Mouse (Mus musculus): ENCODE measurements around the gene D030056L22Rik. TPM values are rescaled to one million over a fixed set of nuclear protein-coding genes. Genes with fewer than 3 reads are reported as not detected.

The D030056L22Rik gene
- 45.0 and 46.0 TPM in 2 replicates for polyA plus RNA-seq (2015; fragmentation: Nextera tagmentation; extraction: Ambion mirVana)

DNA sequence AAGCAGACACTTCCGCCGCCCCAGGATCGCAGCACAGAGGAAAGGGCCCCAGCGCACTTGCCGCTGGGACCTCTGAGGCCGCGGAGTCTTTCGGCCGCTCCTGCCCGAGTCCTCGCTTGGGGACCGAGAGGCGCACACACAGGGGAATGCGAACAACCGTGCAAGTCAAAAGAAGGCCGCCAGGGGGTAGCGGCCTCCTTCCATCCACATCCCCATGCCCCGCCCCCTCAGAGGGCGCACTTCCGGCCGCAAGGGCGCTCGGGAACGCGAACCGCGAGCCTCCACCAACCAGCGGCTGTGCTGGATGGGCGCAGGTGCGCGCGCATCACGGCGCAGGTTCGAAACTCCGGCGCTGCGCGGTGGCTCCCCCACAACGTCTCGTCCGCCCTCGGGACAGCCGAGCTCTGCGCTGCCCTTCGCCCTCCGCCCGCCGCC is at the start of gene D030056L22Rik:
D030056L22Rik (plus strand) TSS at position 328 of the 435 bp plus-strand sequence.
- peak within 1 kb of the TSS; percentile 82 for H3K9ac ChIP-seq (ENCODE audit: low read depth, low read length)
- peak within 1 kb of the TSS; percentile 96 for H3K27ac ChIP-seq (ENCODE audit: low read depth, low read length)
- peaks cover 16% of the 10 kb centered on the region for H3K4me1 ChIP-seq (ENCODE audit: control insufficient read depth, insufficient read depth, low read depth, low read length)
- no peaks in the 10 kb centered on the region for H3K36me3 ChIP-seq (ENCODE audit: control insufficient read depth, insufficient read depth, low read length)
- 0% methylated on average over 46 of the region's 49 CpGs for WGBS
- peak within 1 kb of the TSS; percentile 77 for H3K4me3 ChIP-seq (ENCODE audit: low read length)
- H3K9me3 ChIP-seq (ENCODE audit: control insufficient read depth, low read length): no peaks in the 10 kb centered on the region
- ATAC-seq: peak; percentile 100
- H3K4me2 ChIP-seq (ENCODE audit: low read length): peak within 1 kb of the TSS; percentile 94
- no peaks in the 10 kb centered on the region for H3K27me3 ChIP-seq (replicated peaks; ENCODE audit: control insufficient read depth, insufficient read depth, low read length)

DNA sequence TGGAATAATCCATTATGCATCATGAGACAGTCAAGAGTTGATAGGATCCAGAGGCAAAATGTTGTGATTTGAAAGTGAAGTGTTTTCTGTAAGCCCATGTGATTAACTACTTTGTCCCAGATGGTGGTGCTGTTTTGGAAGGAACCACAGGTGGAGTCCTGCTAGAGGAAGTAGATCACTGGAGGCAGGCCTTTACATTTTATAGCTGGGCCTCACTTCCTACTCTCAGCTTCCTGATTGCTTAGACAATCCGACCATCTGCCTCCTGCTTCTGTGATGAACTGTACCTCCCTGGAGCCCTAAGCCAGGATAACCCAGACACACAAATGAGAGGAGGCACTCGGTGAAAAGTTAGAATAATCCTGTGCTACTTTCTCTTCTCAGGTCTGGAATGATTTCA is 49.1 kb upstream of the D030056L22Rik start:
- H3K36me3 ChIP-seq (ENCODE audit: control insufficient read depth, insufficient read depth, low read length): no peaks in the 10 kb centered on the region
- H3K4me2 ChIP-seq (ENCODE audit: low read length): no peak overlapping the region
- H3K4me3 ChIP-seq (ENCODE audit: low read length): no peak overlapping the region
- no peak overlapping the region for H3K9ac ChIP-seq (ENCODE audit: low read depth, low read length)
- 76% methylated on average over 2 of the region's 2 CpGs for WGBS
- no peak for ATAC-seq
- no peaks in the 10 kb centered on the region for H3K4me1 ChIP-seq (ENCODE audit: control insufficient read depth, insufficient read depth, low read depth, low read length)
- no peaks in the 10 kb centered on the region for H3K27me3 ChIP-seq (replicated peaks; ENCODE audit: control insufficient read depth, insufficient read depth, low read length)
- H3K9me3 ChIP-seq (ENCODE audit: control insufficient read depth, low read length): no peaks in the 10 kb centered on the region
- H3K27ac ChIP-seq (ENCODE audit: low read depth, low read length): no peak overlapping the region

DNA sequence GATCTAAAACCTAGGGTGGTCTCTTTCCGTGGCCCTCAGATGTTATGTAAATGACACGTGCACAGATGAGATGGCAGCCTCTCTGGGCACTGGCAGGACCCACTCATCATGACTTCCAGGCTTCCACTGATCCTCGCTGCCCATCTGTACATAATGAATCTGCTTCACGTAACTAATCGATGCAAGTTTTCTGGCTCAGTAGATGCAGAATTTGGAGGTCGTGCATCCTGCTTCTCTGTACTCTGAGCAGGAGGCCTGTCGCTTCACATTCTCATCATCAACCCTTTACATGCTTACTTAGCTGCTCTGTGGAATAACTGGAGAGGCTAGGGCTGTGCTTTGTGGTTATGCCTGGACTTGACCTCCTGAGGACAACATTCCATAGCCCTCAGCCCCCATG is 46.0 kb upstream of the D030056L22Rik start:
- Histone ChIP-seq H3K9me3 (ENCODE audit: control insufficient read depth, low read length) (no peaks in the 10 kb centered on the region), H3K4me2 (ENCODE audit: low read length) (no peak overlapping the region), H3K27ac (ENCODE audit: low read depth, low read length) (no peak overlapping the region), H3K4me3 (ENCODE audit: low read length) (no peak overlapping the region), H3K27me3 (replicated peaks; ENCODE audit: control insufficient read depth, insufficient read depth, low read length) (no peaks in the 10 kb centered on the region), H3K36me3 (ENCODE audit: control insufficient read depth, insufficient read depth, low read length) (no peaks in the 10 kb centered on the region), H3K9ac (ENCODE audit: low read depth, low read length) (no peak overlapping the region), H3K4me1 (ENCODE audit: control insufficient read depth, insufficient read depth, low read depth, low read length) (peaks cover 5% of the 10 kb centered on the region)
- no peak for ATAC-seq
- 79% methylated on average over 7 of the region's 7 CpGs for WGBS

DNA sequence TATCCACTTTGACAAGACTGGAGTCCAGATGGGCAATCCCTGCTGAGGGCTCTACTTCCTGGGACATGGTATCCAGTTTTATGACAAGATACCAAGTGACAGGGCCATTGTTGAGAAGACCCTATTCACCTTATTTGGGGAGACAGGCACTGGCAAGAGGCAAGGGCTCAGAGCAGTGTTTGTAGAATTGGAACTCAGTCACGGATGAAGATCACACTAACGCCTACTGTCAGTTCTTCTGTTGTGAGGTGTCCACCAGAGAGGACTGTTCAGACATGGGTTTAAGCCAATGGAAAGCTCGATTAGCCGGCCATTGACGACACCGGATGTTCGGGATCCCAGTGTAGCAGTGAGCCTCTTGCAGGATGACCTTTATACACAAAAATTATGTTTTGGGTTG is 43.4 kb upstream of the D030056L22Rik start:
- WGBS: 91% methylated on average over 7 of the region's 7 CpGs
- ATAC-seq: no peak

DNA sequence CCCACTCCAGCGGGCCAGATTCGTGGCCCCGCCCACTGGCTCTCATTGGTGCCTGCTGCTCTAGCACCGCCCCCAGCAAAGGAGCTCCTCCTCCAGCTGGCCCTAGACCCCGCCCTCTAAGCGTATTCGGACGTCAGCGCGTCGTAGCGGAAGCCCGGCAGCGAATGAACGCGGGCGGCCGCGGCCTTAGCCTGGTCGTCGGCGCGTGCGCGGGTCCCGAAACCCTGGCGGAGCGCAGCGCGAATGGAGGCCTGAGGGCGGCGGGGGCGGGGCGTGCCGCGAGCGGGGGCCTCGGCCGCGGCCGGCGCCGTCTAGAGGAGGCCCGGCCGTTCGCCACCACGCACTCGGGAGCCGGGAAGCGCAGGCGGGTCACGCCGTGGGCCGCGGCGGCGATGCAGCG is 42.4 kb upstream of the D030056L22Rik start, which contains the start of gene Carnmt1:
Carnmt1 (plus strand) TSS at position 157 of the 400 bp plus-strand sequence.
- no peaks in the 10 kb centered on the region for H3K36me3 ChIP-seq (ENCODE audit: control insufficient read depth, insufficient read depth, low read length)
- peak within 1 kb of the TSS; percentile 89 for H3K4me3 ChIP-seq (ENCODE audit: low read length)
- H3K9ac ChIP-seq (ENCODE audit: low read depth, low read length): peak within 1 kb of the TSS; percentile 86
- no peaks in the 10 kb centered on the region for H3K9me3 ChIP-seq (ENCODE audit: control insufficient read depth, low read length)
- H3K27me3 ChIP-seq (replicated peaks; ENCODE audit: control insufficient read depth, insufficient read depth, low read length): no peaks in the 10 kb centered on the region
- ATAC-seq: peak; percentile 98
- H3K4me2 ChIP-seq (ENCODE audit: low read length): peak within 1 kb of the TSS; percentile 72
- peak within 1 kb of the TSS; percentile 85 for H3K27ac ChIP-seq (ENCODE audit: low read depth, low read length)
- WGBS: under 1% methylated on average over 48 of the region's 58 CpGs
- peaks cover 22% of the 10 kb centered on the region for H3K4me1 ChIP-seq (ENCODE audit: control insufficient read depth, insufficient read depth, low read depth, low read length)

More for the DNA sequence above, 43.4 kb upstream of the D030056L22Rik start:
- Histone ChIP-seq H3K36me3 (ENCODE audit: control insufficient read depth, insufficient read depth, low read length) (no peaks in the 10 kb centered on the region), H3K4me1 (ENCODE audit: control insufficient read depth, insufficient read depth, low read depth, low read length) (peaks cover 22% of the 10 kb centered on the region), H3K4me3 (ENCODE audit: low read length) (no peak overlapping the region), H3K9me3 (ENCODE audit: control insufficient read depth, low read length) (no peaks in the 10 kb centered on the region), H3K4me2 (ENCODE audit: low read length) (no peak overlapping the region; the same call in 1 of the 2 replicates), H3K27me3 (replicated peaks; ENCODE audit: control insufficient read depth, insufficient read depth, low read length) (no peaks in the 10 kb centered on the region), H3K27ac (ENCODE audit: low read depth, low read length) (no peak overlapping the region), H3K9ac (ENCODE audit: low read depth, low read length) (no peak overlapping the region)

DNA sequence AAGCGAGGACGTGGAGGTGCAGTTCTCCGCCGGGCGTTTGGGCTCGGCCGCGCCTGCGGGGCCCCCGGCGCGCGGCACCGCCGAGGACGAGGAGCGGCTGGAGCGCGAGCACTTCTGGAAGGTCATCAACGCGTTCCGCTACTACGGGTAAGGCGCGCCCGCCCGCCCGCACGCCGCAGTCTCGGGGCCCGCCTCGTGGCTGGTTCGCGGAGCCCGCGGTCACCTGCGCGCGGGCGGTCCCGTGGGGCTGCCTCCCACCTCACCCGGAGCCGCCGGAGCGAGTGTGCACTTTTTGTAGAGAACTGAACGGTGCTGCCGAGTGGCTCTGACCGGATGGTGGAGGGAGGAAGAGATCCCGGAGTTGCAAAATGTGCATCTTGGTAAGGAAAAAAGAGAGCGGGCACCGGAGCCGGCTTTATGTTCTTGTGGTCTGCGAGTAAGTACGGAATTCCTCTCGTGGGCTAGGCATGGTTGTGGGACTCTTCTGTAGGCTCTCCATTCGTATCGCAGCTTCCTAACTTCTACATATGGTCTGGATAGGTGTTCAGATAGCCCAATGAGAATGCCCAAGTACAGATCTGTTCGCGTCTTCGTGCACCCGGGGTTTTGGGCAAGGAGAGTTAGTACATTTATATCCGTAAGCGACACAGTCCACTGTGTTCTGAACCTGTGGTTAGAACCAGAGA is 41.8 kb upstream of the D030056L22Rik start:
- peak overlapping the region; percentile 86 for H3K9ac ChIP-seq (ENCODE audit: low read depth, low read length)
- peak overlapping the region; percentile 72 for H3K4me2 ChIP-seq (ENCODE audit: low read length)
- H3K9me3 ChIP-seq (ENCODE audit: control insufficient read depth, low read length): no peaks in the 10 kb centered on the region
- ATAC-seq: peak; percentile 3; the same call in 1 of the 2 replicates
- peak overlapping the region; percentile 85 for H3K27ac ChIP-seq (ENCODE audit: low read depth, low read length)
- WGBS: under 1% methylated on average over 34 of the region's 64 CpGs
- peaks cover 22% of the 10 kb centered on the region for H3K4me1 ChIP-seq (ENCODE audit: control insufficient read depth, insufficient read depth, low read depth, low read length)
- H3K4me3 ChIP-seq (ENCODE audit: low read length): peak overlapping the region; percentile 89
- no peaks in the 10 kb centered on the region for H3K27me3 ChIP-seq (replicated peaks; ENCODE audit: control insufficient read depth, insufficient read depth, low read length)
- no peaks in the 10 kb centered on the region for H3K36me3 ChIP-seq (ENCODE audit: control insufficient read depth, insufficient read depth, low read length)

DNA sequence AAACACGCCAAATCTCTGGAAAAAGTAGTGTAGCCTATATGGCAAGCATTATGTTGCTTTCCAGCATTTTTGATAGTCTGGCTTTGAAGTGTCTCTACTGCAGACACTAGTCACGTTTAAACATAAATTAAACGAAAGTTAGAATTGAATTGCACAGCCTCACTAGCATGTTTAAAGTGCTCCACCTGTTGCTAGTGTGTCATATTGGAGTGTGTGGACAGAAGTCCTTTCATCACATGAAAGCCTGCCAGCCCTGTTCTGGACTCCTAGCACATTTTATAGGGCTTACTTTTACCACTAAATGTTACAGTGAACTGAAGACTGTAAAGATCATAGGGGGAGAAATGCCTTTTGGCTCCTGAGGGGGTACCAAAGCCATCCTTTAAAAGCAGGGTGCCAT is 40.5 kb upstream of the D030056L22Rik start:
- no peak for ATAC-seq

DNA sequence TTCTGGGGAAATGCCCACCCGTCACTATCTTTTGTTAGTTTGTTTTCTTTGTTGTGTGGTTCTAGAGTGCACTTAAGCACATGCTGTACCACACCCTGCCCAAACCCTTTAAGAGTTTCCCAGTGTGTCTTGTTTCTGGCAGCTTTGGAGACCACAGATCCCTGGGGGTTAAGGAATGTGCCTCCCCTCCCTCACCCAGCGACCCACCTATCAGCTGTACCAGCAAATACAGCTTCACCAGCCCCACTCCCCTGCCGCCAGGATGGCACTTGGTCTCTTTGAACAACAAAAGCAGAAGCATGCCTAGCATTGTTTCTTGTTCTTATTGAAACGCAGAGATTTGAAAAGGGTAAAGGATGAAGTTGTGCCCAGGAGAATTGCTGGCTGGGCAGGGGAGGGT is 39.9 kb upstream of the D030056L22Rik start:
- 12% methylated on average over 4 of the region's 4 CpGs for WGBS
- peak overlapping the region; percentile 45; the same call in 1 of the 2 replicates for H3K9ac ChIP-seq (ENCODE audit: low read depth, low read length)

More for the DNA sequence above, 40.5 kb upstream of the D030056L22Rik start:
- Histone ChIP-seq H3K36me3 (ENCODE audit: control insufficient read depth, insufficient read depth, low read length) (no peaks in the 10 kb centered on the region), H3K9ac (ENCODE audit: low read depth, low read length) (no peak overlapping the region), H3K9me3 (ENCODE audit: control insufficient read depth, low read length) (no peaks in the 10 kb centered on the region), H3K27me3 (replicated peaks; ENCODE audit: control insufficient read depth, insufficient read depth, low read length) (no peaks in the 10 kb centered on the region), H3K4me3 (ENCODE audit: low read length) (peak overlapping the region; percentile 89), H3K4me2 (ENCODE audit: low read length) (peak overlapping the region; percentile 72), H3K27ac (ENCODE audit: low read depth, low read length) (no peak overlapping the region), H3K4me1 (ENCODE audit: control insufficient read depth, insufficient read depth, low read depth, low read length) (peaks cover 22% of the 10 kb centered on the region)
- 59% methylated on average over 3 of the region's 3 CpGs for WGBS

DNA sequence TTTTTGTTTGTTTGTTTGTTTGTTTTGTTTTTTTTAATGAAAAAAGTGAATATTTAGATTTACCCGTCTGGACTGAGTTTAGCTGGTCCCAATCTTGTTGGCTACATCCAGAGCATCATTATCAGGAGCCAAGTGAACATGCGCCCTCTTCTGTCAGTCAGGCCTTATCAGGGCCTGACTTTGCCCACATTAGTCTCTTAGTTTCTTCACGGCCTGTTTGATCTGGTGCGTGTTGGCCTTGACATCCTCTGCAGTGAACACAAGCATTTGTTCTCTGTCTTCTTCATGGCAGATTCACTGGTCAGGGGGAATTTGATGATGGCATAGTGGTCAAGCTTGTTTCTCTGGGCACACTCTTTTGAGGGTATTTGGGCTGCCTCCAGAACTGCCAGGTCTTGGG is 30.9 kb upstream of the D030056L22Rik start:
- no peaks in the 10 kb centered on the region for H3K4me1 ChIP-seq (ENCODE audit: control insufficient read depth, insufficient read depth, low read depth, low read length)
- no peak overlapping the region for H3K4me3 ChIP-seq (ENCODE audit: low read length)
- H3K36me3 ChIP-seq (ENCODE audit: control insufficient read depth, insufficient read depth, low read length): peaks cover 7% of the 10 kb centered on the region
- no peak overlapping the region for H3K27ac ChIP-seq (ENCODE audit: low read depth, low read length)
- no peak overlapping the region for H3K4me2 ChIP-seq (ENCODE audit: low read length)
- no peak overlapping the region for H3K9ac ChIP-seq (ENCODE audit: low read depth, low read length)
- no peak for ATAC-seq
- no peaks in the 10 kb centered on the region for H3K27me3 ChIP-seq (replicated peaks; ENCODE audit: control insufficient read depth, insufficient read depth, low read length)
- no peaks in the 10 kb centered on the region for H3K9me3 ChIP-seq (ENCODE audit: control insufficient read depth, low read length)
- 81% methylated on average over 4 of the region's 4 CpGs for WGBS

More for the DNA sequence above, 39.9 kb upstream of the D030056L22Rik start:
- Histone ChIP-seq H3K27ac (ENCODE audit: low read depth, low read length) (no peak overlapping the region), H3K4me1 (ENCODE audit: control insufficient read depth, insufficient read depth, low read depth, low read length) (peaks cover 22% of the 10 kb centered on the region), H3K9me3 (ENCODE audit: control insufficient read depth, low read length) (no peaks in the 10 kb centered on the region), H3K36me3 (ENCODE audit: control insufficient read depth, insufficient read depth, low read length) (no peaks in the 10 kb centered on the region), H3K4me2 (ENCODE audit: low read length) (peak overlapping the region; percentile 72), H3K4me3 (ENCODE audit: low read length) (peak overlapping the region; percentile 89), H3K27me3 (replicated peaks; ENCODE audit: control insufficient read depth, insufficient read depth, low read length) (no peaks in the 10 kb centered on the region)
- no peak for ATAC-seq
